Mouse (Mus musculus): ENCODE data around the gene Alg9.

The Alg9 gene

GRCm38 (mm10) chr9:50774991-50775612 is at the start of gene Alg9, which contains the start of gene 1110032A03Rik:
Gene Alg9 (plus strand): TSS chr9:50775019.
Gene 1110032A03Rik (minus strand): TSS chr9:50775520.
- DNase-seq: peak; percentile 90

- DNase-seq: no peak
These were observed 48.8 kb upstream of the Alg9 start for GRCm38 (mm10) chr9:50725921-50726590.

- no peak for DNase-seq
These were observed 47.5 kb upstream of the Alg9 start for GRCm38 (mm10) chr9:50727171-50727924.

GRCm38 (mm10) chr9:50727925-50728651 is 46.7 kb upstream of the Alg9 start:
- DNase-seq: peak; percentile 81

GRCm38 (mm10) chr9:50729600-50729999 is 45.2 kb upstream of the Alg9 start:
- peak; percentile 50 for DNase-seq

GRCm38 (mm10) chr9:50732560-50732959 is 42.3 kb upstream of the Alg9 start:
- no peak for DNase-seq

GRCm38 (mm10) chr9:50734989-50735388 is 39.8 kb upstream of the Alg9 start:
- peak; percentile 73 for DNase-seq

GRCm38 (mm10) chr9:50738914-50739870 is 35.6 kb upstream of the Alg9 start, which contains the start of gene Dixdc1:
Gene Dixdc1 (minus strand): TSS chr9:50739517.
- DNase-seq: peak; percentile 96

GRCm38 (mm10) chr9:50740867-50741784 is 33.7 kb upstream of the Alg9 start:
- no peak for DNase-seq

- DNase-seq: no peak
These were observed 32.6 kb upstream of the Alg9 start for GRCm38 (mm10) chr9:50742261-50742660.

GRCm38 (mm10) chr9:50742744-50743143 is 32.1 kb upstream of the Alg9 start:
- DNase-seq: no peak

GRCm38 (mm10) chr9:50745806-50746205 is 29.0 kb upstream of the Alg9 start:
- no peak for DNase-seq

- peak; percentile 85 for DNase-seq
These were observed 28.6 kb upstream of the Alg9 start, which contains the start of gene 2310030G06Rik for GRCm38 (mm10) chr9:50746214-50746677. Gene 2310030G06Rik (minus strand): TSS chr9:50746536.

- no peak for DNase-seq
These were observed 24.1 kb upstream of the Alg9 start for GRCm38 (mm10) chr9:50750706-50751105.

GRCm38 (mm10) chr9:50751323-50751722 is 23.5 kb upstream of the Alg9 start, which contains the start of gene Cryab:
Gene Cryab (plus strand): TSS chr9:50751325.
- DNase-seq: no peak

GRCm38 (mm10) chr9:50752054-50752602 is 22.7 kb upstream of the Alg9 start, which contains the start of gene Hspb2:
Gene Hspb2 (minus strand): TSS chr9:50752354.
- DNase-seq: peak; percentile 53

- DNase-seq: peak; percentile 88
These were observed 21.8 kb upstream of the Alg9 start for GRCm38 (mm10) chr9:50752784-50753615.

GRCm38 (mm10) chr9:50753947-50754346 is 20.9 kb upstream of the Alg9 start:
- no peak for DNase-seq

- DNase-seq: no peak
These were observed 18.1 kb upstream of the Alg9 start for GRCm38 (mm10) chr9:50756711-50757110.

Data from kidney, postnatal 14 days (tissue).